Mouse (Mus musculus): ENCODE data around the gene Fdps.

Fdps gene

GRCm38 (mm10) chr3:89101812-89102494 lies at the start of gene Fdps:
TSS of gene Fdps (minus strand) at chr3:89101959.
- peak; percentile 87 to 95 for DNase-seq (ENCODE audit: low spot score in 2 of 2)

- no peak for DNase-seq (ENCODE audit: low spot score in 2 of 2)
Observed at GRCm38 (mm10) chr3:89148567-89148966, 46.8 kb upstream of the Fdps start.

- DNase-seq (ENCODE audit: low spot score in 2 of 2), result no peak
Observed at GRCm38 (mm10) chr3:89147979-89148311, 46.2 kb upstream of the Fdps start.

- DNase-seq (ENCODE audit: low spot score in 2 of 2), result peak; percentile 12 to 29
Observed at GRCm38 (mm10) chr3:89147101-89147978, 45.6 kb upstream of the Fdps start.

DNA sequence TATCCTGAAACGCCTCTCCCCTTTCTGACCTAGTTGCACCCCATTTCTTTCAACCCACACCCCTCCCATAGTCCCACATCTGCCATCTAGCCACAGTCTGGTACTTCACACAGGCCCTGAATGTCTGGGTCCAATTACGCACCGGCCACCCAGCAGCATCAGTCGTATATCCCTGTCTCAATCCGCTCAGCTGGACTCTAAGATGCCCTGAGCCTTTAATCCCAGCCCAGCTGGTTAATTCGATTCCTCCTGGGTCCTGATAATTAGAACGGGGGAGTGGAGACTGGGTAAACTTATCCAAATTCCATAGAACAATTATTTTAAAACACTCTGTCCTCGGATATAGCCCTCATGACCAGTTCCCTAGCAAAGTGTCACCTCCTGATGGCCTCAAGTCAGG lies 43.8 kb upstream of the Fdps start:
- no peak for DNase-seq (ENCODE audit: low spot score in 2 of 2)

GRCm38 (mm10) chr3:89144821-89145220 lies 43.1 kb upstream of the Fdps start:
- DNase-seq (ENCODE audit: low spot score in 2 of 2), result no peak

GRCm38 (mm10) chr3:89136365-89136764 lies 34.6 kb upstream of the Fdps start:
- no peak for DNase-seq (ENCODE audit: low spot score in 2 of 2)

- no peak for DNase-seq (ENCODE audit: low spot score in 2 of 2)
Observed at GRCm38 (mm10) chr3:89135958-89136357, 34.2 kb upstream of the Fdps start, which contains the start of gene Pklr. TSS of gene Pklr (plus strand) at chr3:89136142.

DNA sequence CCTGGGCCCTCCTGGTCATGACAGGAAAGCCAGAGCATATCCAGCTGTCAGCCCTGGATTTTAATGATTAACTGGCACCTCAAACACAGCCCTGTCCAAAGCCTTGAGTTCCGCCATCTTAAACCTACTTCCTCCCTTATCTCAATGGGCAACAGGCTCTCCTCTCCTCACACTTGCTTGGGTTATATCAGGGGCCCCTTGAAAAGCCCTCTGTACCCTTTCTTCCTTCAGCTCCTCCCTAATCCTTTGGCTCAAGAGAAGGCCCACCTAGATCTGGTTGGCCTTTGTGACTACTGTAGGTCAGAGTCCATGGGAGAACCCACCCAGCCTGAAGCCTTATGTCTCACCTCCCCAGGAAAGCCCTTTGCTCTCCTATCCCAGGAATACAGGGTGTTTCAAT lies 32.0 kb upstream of the Fdps start:
- no peak for DNase-seq (ENCODE audit: low spot score in 2 of 2)

GRCm38 (mm10) chr3:89133063-89133450 lies 31.3 kb upstream of the Fdps start:
- no peak for DNase-seq (ENCODE audit: low spot score in 2 of 2)

DNA sequence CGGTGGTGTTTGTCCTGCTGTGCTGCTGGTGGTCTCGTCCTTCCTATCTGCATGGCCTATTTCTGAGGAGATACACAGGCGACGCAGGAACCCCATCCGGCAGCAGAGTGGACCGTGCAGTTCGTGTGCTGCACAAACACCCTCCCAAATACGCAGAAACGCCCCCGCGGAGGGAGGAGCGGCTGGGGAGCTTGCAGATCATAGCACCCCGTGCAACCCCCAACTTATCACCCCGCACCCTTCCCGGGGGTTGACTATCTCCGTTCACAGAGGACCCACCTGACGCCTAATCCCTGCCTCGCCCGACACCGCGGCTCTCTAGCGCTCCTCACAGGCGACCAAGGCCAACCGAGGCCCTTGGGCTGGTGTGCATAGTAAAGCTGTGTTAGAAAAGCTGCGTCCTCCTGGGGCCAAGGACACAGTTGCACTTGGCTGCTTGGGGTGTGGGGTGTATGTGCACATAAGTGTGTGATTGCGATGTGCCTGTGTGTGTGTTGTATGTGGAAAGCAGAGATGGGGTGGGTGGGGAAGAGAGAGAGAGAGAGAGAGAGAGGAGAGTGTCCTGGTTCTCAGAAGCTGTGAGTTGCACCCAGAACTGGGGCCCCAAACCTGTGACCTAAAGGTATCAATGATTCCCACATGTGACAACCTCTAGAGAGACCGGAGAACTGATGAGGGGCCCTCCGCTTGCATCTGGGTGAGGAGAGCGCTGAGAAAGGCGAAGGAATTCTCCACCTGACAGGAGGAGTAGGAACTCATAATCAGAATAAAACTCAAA lies 30.7 kb upstream of the Fdps start:
- no peak for DNase-seq (ENCODE audit: low spot score in 2 of 2)

DNA sequence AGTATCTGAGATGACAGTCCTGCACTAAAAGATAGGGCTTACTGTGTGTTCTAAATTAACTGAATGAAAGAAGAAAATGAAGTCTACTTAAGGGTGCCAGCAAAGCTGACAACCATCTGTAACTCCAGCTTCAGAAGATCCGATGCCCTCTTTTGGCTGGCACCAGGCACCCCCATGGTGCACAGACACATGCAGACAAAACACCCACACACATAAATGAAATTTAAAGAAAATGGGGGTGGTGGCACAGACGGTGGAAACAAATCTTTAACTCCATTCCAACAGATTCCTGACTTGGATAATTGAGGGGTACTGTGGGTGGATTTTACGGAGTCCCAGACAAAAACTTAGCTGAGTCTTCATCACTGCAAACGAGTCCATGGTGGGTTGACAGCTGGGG lies 30.1 kb upstream of the Fdps start:
- DNase-seq (ENCODE audit: low spot score in 2 of 2), result no peak

- no peak for DNase-seq (ENCODE audit: low spot score in 2 of 2)
Observed at GRCm38 (mm10) chr3:89129908-89130307, 28.1 kb upstream of the Fdps start.

DNA sequence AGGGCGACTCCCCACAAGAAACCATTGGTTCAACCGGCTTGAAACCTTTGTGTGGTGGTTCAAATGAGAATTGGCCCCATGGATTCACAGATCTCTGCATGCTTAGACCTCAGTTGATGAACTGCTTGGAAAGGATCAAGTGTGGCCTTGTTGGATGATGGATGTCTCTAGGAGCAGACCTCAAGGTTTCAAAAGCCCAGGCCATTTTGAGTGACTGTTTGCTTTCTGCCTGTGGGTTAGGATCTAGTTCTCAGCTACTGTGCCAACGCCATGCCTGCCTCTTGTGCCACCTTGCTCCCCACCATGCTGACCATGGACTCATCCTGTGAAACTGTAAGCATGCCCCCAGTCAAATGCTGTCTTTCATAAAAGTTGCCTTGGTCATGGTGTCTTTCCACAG lies 24.2 kb upstream of the Fdps start:
- no peak for DNase-seq (ENCODE audit: low spot score in 2 of 2)

DNA sequence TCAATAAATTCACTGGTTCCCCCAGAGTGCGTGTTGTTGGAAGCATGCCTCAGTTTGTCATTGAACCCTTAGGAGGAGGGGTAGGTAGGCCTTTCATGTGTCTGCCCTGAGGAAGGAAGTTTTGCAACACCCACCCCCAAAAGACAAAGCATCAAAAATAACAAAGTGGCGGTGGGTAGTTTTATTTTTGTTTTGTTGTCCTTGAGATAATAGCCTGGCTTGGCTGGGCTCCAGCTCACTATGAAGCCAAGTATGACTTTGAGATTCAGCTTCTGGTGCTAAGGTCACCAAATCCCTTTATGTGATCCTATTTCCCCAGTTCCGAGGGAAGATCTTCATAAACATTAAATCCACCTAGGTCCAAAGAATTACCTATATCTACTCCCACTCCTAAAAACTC lies 22.5 kb upstream of the Fdps start:
- no peak for DNase-seq (ENCODE audit: low spot score in 2 of 2)

DNA sequence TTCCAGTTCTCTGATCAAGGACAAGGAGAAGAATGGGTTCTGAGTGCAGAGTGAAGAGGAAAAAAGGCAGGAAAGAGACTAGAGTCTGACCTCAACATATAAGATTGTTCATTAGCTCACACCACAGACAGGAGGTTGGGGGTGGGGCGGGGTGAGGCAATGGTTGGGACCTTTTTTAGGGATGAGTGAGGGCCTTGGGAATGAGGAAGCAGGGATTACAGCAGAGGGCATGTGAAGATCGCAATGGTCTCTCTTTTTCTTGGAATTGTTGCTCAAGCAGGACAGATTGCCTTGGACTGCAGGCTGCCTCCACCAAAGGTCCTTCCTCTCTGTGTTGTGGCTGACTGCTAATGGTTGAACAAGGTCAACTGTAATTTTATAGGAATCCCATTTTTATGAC lies 21.6 kb upstream of the Fdps start:
- DNase-seq (ENCODE audit: low spot score in 2 of 2), result peak in 1 of 2 experiments; percentile 49

DNA sequence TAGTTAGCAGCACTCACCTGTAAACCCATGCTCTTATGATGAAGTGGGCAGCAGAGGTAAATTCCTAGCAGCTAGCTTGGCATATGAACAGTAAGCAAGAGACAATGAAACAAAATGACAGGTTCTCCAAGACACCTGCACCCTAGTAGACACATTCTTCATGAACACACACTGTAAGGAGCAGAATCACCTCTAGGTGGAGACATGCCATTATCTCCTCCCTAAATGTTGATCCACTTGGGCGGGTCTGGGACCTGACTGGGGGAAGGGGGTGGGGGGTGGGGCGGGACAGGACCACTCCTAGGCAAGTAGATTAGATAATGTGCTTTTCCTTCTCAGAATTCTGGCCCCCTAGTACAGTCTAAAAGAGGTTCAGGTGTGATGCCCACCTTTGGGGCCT lies 13.8 kb upstream of the Fdps start:
- no peak for DNase-seq (ENCODE audit: low spot score in 2 of 2)

- no peak for DNase-seq (ENCODE audit: low spot score in 2 of 2)
Observed at GRCm38 (mm10) chr3:89113058-89113457, 11.3 kb upstream of the Fdps start.

DNA sequence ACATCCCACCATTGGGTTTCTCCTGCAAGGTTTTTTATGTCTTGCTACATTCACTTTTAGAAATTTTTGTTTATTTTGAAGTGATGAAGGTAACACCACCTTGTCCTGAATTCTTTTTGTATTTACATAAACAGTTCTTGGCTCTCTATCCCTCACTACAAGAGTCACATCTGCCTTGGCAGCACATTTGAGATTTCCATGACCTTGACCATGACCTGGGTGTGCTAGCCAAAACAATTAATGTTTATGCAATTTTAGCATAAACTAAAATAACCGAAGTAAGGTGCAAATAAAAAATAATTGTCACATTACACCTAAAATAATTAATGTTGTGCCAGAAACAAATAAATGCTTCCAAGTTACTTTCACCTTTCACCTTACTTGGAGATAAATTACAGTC lies 6.4 kb upstream of the Fdps start:
- no peak for DNase-seq (ENCODE audit: low spot score in 2 of 2)

- no peak for DNase-seq (ENCODE audit: low spot score in 2 of 2)
Observed at GRCm38 (mm10) chr3:89107545-89107944, 5.8 kb upstream of the Fdps start.

- no peak for DNase-seq (ENCODE audit: low spot score in 2 of 2)
Observed at GRCm38 (mm10) chr3:89106881-89107280, 5.1 kb upstream of the Fdps start.

- no peak for DNase-seq (ENCODE audit: low spot score in 2 of 2)
Observed at GRCm38 (mm10) chr3:89103291-89103595, 1.5 kb upstream of the Fdps start.
